Mouse (Mus musculus) midbrain, embryonic 16.5 days (tissue): ENCODE data around the gene Taf15. TPM values are rescaled to one million over a fixed set of nuclear protein-coding genes. Genes with fewer than 3 reads are reported as not detected.
"Not testable (repeated sequence)": the region's sequence is repeated elsewhere in the genome, so short reads cannot be mapped to it uniquely, and the experiment has no call there.

Experiments used
- ATAC-seq: fragments of 200-750 bp; cut with Nextera tagmentation; 2 replicates; pipeline ENCODE4 v1.8.0; 2017; ENCODE audit warnings: moderate TSS enrichment
- H3K27ac ChIP-seq: fragments of 300-500 bp; sonication (generic); 2 replicates; pipeline ENCODE4 v1.5.1; 2014; ENCODE audit warnings: mild to moderate bottlenecking, low read length, mixed read lengths
- H3K27me3 ChIP-seq: fragments of 300-500 bp; sonication (generic); 2 replicates; pipeline ENCODE4 v1.6.1; 2014; ENCODE audit warnings: low read depth, low read length, mixed read lengths; ENCODE audit not compliant: control insufficient read depth, insufficient read depth
- H3K36me3 ChIP-seq: fragments of 300-500 bp; sonication (generic); 2 replicates; pipeline ENCODE4 v1.6.1; 2014; ENCODE audit warnings: mild to moderate bottlenecking, low read length, moderate library complexity, mixed read lengths; ENCODE audit not compliant: control insufficient read depth, insufficient read depth
- H3K4me1 ChIP-seq: fragments of 300-500 bp; sonication (generic); 2 replicates; pipeline ENCODE4 v1.6.1; 2014; ENCODE audit warnings: mild to moderate bottlenecking, low read length, mixed read lengths; ENCODE audit not compliant: control insufficient read depth, insufficient read depth
- H3K4me2 ChIP-seq: fragments of 300-500 bp; sonication (generic); 2 replicates; pipeline ENCODE4 v1.6.1; 2014; ENCODE audit warnings: mild to moderate bottlenecking, low read length, mixed read lengths
- H3K4me3 ChIP-seq: fragments of 300-500 bp; sonication (generic); 2 replicates; pipeline ENCODE4 v1.5.1; 2014; ENCODE audit warnings: low read depth, mild to moderate bottlenecking, low read length, moderate library complexity, mixed read lengths
- H3K9ac ChIP-seq: fragments of 300-500 bp; sonication (generic); 2 replicates; pipeline ENCODE4 v1.6.1; 2014; ENCODE audit warnings: low read depth, low read length, mixed read lengths
- H3K9me3 ChIP-seq: fragments of 300-500 bp; sonication (generic); replicated peaks from 2 replicates; pipeline ENCODE4 v1.6.1; 2014; ENCODE audit warnings: mild to moderate bottlenecking, low read length, mixed read lengths; ENCODE audit not compliant: control insufficient read depth, poor library complexity, severe bottlenecking
- WGBS: fragments of 180-500 bp; shearing (Covaris S2); extraction: QIAGEN DNeasy Blood & Tissue Kit; methylation state at CpG from one replicate; pipeline ENCODE4 v1.1.7; 2014; 5-methylcytosine and 5-hydroxymethylcytosine counted together
- polyA plus RNA-seq: library from polyadenylated mRNA; unstranded; fragments of >200 nt; fragmentation: Nextera tagmentation; extraction: Ambion mirVana; gene quantifications from 2 replicates; pipeline ENCODE4 v1.2.1, GENCODE M21; 2015

The Taf15 gene
- polyA plus RNA-seq, 1 experiment from 2014 or later = 10.9 TPM

DNA sequence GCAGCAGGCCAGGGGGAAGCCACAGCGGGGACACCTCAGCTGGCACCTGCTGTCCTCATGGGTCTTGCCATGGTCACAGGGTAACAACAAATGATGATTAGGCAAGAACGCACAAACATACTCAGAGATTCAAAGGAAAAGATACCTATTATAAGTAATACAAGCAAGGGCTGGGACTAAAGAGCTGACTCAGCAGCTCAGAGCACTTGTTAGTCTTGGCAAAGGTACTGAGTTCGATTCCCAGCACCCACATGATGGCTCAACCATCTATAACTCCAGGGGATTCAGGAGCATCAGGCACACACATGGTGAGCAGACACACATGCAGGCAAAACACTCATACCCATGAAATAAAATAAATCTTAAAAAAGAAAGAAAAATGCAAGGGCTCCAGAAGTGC is 68.5 kb downstream of the Taf15 start:
- H3K9me3 ChIP-seq = no peaks in the 10 kb centered on the region
- no peak overlapping the region for H3K27ac ChIP-seq
- no peak overlapping the region for H3K4me2 ChIP-seq
- H3K4me3 ChIP-seq = no peak overlapping the region
- no peaks in the 10 kb centered on the region for H3K4me1 ChIP-seq
- H3K9ac ChIP-seq = no peak overlapping the region
- H3K36me3 ChIP-seq = no peaks in the 10 kb centered on the region
- H3K27me3 ChIP-seq = no peaks in the 10 kb centered on the region
- ATAC-seq = no peak
- 87% methylated on average over 3 of the region's 3 CpGs for WGBS

DNA sequence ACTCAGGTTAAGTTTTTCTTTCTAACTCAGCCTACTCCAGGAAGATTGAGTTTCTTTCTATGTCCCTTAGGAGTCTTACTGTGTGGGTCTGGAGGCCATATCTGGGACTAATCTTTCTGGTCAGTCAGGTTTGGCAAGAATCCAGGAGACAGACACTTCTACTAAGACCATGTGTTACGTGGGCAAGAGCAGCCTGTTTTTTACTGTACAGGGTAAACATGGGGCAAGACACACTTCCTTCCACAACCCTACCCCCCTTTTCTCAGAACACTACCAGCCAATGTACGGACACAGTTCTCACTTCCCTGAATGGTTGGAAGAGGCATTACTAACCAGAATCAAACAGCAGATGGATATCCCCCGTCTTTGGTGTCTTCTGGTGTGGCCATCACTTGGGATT is 71.3 kb downstream of the Taf15 start:
- Histone ChIP-seq H3K4me1 (no peaks in the 10 kb centered on the region), H3K27ac (no peak overlapping the region), H3K36me3 (no peaks in the 10 kb centered on the region), H3K9ac (no peak overlapping the region), H3K27me3 (no peaks in the 10 kb centered on the region), H3K9me3 (no peaks in the 10 kb centered on the region), H3K4me3 (no peak overlapping the region), H3K4me2 (no peak overlapping the region)
- no peak for ATAC-seq
- 77% methylated on average over 3 of the region's 3 CpGs for WGBS

DNA sequence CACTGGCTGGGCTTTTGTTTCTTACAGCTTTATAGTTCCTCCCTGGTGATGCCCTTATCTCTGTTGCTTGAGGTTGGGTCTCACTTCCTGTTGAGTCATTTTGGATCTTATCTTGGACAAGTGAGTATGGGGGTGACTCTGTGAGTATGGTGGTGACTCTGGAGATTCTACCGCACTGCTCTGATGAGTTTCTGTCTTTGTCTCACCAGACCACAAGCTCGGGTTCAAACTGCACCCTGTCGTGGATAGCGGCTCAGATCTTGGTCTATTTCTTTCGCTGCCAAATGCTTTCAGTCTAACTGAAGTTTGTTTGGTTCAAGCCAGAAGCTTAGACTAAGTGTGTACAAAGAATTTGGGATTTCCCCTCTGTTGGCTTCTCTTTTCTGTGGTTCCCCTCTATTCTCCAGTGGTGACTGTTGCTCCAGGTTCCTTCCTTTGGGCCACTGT is 77.3 kb downstream of the Taf15 start:
- WGBS = 90% methylated on average over 5 of the region's 5 CpGs

GRCm38 (mm10) chr11:83551037-83551436 is 78.2 kb downstream of the Taf15 start:
- not testable (repeated sequence) for H3K9me3 ChIP-seq, H3K4me3 ChIP-seq, H3K36me3 ChIP-seq, H3K27me3 ChIP-seq, H3K4me2 ChIP-seq, ATAC-seq, H3K9ac ChIP-seq, H3K27ac ChIP-seq, H3K4me1 ChIP-seq
- WGBS = 86% methylated on average over 7 of the region's 7 CpGs

More for the DNA sequence above, 77.3 kb downstream of the Taf15 start:
- Histone ChIP-seq H3K4me2 (no peak overlapping the region), H3K27ac (no peak overlapping the region), H3K9ac (no peak overlapping the region), H3K4me3 (no peak overlapping the region), H3K9me3 (no peaks in the 10 kb centered on the region), H3K27me3 (no peaks in the 10 kb centered on the region), H3K4me1 (no peaks in the 10 kb centered on the region), H3K36me3 (no peaks in the 10 kb centered on the region)
- no peak for ATAC-seq

- no peak for ATAC-seq
- peaks cover 5% of the 10 kb centered on the region; the same call in 1 of the 2 replicates for H3K4me1 ChIP-seq
- H3K9ac ChIP-seq = no peak overlapping the region
- H3K4me2 ChIP-seq = no peak overlapping the region
- no peaks in the 10 kb centered on the region for H3K36me3 ChIP-seq
- H3K27me3 ChIP-seq = no peaks in the 10 kb centered on the region
- H3K27ac ChIP-seq = no peak overlapping the region
- no peak overlapping the region for H3K4me3 ChIP-seq
- H3K9me3 ChIP-seq = no peaks in the 10 kb centered on the region
- 91% methylated on average over 5 of the region's 5 CpGs for WGBS
Observed at GRCm38 (mm10) chr11:83551668-83552067, 78.8 kb downstream of the Taf15 start.

Other genes starting within 250 kb of the Taf15 start
- gene Slfn14, start 186.4 kb upstream of the Taf15 start, polyA plus RNA-seq = not detected in 2 replicates
- gene Ap2b1, start 174.1 kb upstream of the Taf15 start, polyA plus RNA-seq = 135 and 137 TPM in 2 replicates
- gene Pex12, start 170.5 kb upstream of the Taf15 start, polyA plus RNA-seq = 16.1 and 16.2 TPM in 2 replicates
- 32.9 and 38.2 TPM in 2 replicates for gene Rasl10b, start 63.9 kb upstream of the Taf15 start, polyA plus RNA-seq
- 0.44 and 0.61 TPM in 2 replicates for gene Gas2l2, start 43.6 kb upstream of the Taf15 start, polyA plus RNA-seq
- gene 1700020L24Rik, start 35.4 kb upstream of the Taf15 start, polyA plus RNA-seq = 0.57 and 0.64 TPM in 2 replicates
- 2.6 and 2.7 TPM in 2 replicates for gene Mmp28, start 10.0 kb upstream of the Taf15 start, polyA plus RNA-seq
- not detected in 2 replicates for gene Heatr9, start 49.1 kb downstream of the Taf15 start, polyA plus RNA-seq
- not detected in 2 replicates for gene Ccl5, start 57.4 kb downstream of the Taf15 start, polyA plus RNA-seq
- gene Ccl9, start 105.5 kb downstream of the Taf15 start, polyA plus RNA-seq = 1.1 and 1.5 TPM in 2 replicates
- gene Ccl6, start 120.0 kb downstream of the Taf15 start, polyA plus RNA-seq = 0.88 and 2.0 TPM in 2 replicates
- gene Rpl9-ps1, start 172.5 kb downstream of the Taf15 start, polyA plus RNA-seq = not detected in 2 replicates
- gene Ccl3, start 176.3 kb downstream of the Taf15 start, polyA plus RNA-seq = 0.75 and 1.5 TPM in 2 replicates
- gene Ccl4, start 189.5 kb downstream of the Taf15 start, polyA plus RNA-seq = 0.30 and 0.57 TPM in 2 replicates
- gene Wfdc17, start 230.9 kb downstream of the Taf15 start, polyA plus RNA-seq = not detected in 2 replicates
- gene Wfdc18, start 235.9 kb downstream of the Taf15 start, polyA plus RNA-seq = not detected in 2 replicates